Mouse (Mus musculus): Measurements from ENCODE around the gene Fry.

GRCm38 (mm10) chr5:150241638-150242037 is 123.2 kb downstream of the Fry start:
- TF ChIP-seq CTCF (IDR thresholded peaks at IDR 0.05; ENCODE audit: low read depth, low read length) (no peak), POLR2A (IDR thresholded peaks at IDR 0.05; ENCODE audit: insufficient read depth, low read length) (no peak)
